Mouse (Mus musculus) skeletal muscle tissue, adult 2 months (tissue): Measurements from ENCODE around the gene Rac1.

ENCODE experiments used
- DNase-seq: peaks from one replicate; pipeline ENCODE4 v3.0.0-alpha.2; 2012; ENCODE audit warnings: low read depth, low spot score

Rac1 gene

DNA sequence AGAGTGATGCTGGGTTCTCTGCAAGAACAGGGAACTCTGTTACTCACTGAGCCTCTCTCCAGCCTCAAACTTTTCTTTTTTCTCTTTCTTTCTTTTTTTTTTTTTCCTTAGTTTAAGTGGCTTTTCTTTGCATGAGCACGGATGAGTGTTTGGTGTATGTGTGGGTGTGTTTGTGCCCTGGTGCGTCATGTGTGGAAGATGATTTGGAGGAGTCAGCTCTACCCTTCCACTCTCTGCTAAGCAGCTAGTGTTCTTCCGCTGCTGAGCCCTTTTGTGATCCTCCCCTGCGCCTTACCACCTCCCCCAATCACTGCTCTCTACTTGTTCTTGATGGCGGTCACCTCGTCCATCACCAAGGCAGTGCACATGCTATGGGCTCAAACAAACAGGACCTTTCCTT lies 32.1 kb downstream of the Rac1 start:
- DNase-seq: no peak

DNA sequence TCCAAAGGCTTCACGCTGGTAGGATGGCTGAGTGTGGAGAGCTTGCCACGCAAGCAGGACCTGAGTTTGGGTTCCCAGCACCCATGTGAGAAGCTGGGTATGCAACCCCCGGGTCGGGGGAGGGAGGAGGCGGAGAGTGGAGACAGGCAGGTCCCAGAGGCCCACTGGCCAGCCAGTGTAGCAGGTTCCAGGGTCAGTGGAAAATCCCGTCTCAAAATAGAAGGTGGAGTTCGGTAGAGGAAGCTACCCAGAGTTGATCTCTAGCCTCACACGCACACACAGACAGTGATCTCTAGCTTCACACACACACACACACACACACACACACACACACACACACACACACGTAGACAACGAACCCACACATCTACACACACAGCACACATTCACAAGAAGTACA lies 34.7 kb downstream of the Rac1 start:
- DNase-seq: no peak

DNA sequence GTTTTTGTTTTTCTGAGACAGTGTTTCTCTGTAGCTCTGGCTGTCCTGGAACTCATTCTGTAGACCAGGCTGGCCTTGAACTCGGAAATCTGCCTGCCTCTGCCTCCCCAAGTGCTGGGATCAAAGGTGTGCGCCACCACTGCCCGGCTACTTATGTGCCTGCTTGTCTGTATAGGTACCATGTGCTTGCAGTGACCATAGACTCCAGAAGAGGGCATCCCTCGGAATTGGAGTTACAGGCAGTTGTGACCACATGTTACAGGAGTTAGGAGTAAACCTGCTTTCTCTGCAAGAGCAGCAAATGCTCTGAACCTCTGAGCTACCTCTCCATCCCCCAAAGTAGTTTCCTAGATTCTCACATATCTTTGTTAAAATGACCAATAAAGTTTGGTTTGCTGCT lies 36.1 kb downstream of the Rac1 start:
- DNase-seq: no peak

- DNase-seq: peak; percentile 30
Measured at GRCm38 (mm10) chr5:143489749-143490342, 38.0 kb downstream of the Rac1 start.

GRCm38 (mm10) chr5:143487998-143488397 lies 39.8 kb downstream of the Rac1 start:
- no peak for DNase-seq

DNA sequence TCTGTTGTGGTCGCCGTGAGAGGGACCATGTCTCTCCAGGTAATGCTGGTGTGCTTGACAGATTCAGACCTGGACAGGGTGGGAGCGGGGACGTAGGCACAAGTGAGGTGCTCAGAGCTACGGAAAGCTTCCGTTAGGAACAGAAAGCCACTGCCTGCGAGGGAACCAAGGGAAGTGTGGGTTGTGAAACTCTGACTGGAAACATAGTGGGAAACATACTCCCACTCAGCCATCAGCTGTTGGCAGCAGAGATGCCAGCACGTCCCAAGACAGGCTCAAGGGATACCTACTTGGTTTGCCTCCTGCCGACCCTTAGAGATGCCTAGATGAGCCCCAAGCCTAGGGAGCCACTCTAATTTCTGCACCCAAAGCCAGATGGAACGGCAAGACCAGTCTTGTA lies 40.6 kb downstream of the Rac1 start:
- DNase-seq: no peak

DNA sequence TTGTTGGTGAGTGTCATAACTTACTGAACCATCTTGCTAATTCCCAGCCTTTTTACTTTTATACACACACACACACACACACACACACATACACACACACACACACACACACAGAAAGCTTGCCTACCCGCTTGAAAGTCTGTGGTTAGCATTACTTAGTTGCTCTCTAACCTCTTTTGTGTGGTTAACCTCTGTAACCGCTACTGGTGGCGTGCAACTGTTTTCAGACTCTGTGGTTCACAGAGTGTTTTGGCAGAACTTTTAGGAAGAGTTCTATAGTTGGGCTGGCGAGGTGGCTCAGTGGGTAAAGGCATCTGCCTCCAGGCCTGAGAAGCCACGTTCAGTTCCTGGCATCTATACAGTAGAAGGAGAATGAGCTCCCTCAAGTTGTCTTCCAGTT lies 42.9 kb downstream of the Rac1 start:
- no peak for DNase-seq

GRCm38 (mm10) chr5:143477901-143478300 lies 49.9 kb downstream of the Rac1 start:
- no peak for DNase-seq

DNA sequence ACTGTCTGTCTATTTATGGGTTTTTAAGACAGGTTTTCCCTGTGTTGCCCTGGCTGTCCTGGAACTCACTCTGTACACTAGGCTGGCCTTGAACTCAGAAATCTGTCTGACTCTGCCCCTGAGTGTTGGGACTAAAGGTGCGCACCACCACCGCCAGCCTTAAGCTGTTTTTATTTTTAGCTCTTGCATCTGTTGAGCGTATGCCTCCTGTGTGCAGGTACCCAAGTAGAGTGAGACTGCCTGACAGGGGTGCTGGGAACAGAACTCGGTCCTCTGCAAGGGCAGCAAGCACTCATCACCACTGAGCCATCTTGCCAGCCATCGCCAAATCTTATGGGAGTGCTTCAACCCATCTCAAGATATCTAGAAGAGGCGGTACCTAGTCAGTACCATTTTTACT lies 51.8 kb downstream of the Rac1 start:
- DNase-seq: no peak

DNA sequence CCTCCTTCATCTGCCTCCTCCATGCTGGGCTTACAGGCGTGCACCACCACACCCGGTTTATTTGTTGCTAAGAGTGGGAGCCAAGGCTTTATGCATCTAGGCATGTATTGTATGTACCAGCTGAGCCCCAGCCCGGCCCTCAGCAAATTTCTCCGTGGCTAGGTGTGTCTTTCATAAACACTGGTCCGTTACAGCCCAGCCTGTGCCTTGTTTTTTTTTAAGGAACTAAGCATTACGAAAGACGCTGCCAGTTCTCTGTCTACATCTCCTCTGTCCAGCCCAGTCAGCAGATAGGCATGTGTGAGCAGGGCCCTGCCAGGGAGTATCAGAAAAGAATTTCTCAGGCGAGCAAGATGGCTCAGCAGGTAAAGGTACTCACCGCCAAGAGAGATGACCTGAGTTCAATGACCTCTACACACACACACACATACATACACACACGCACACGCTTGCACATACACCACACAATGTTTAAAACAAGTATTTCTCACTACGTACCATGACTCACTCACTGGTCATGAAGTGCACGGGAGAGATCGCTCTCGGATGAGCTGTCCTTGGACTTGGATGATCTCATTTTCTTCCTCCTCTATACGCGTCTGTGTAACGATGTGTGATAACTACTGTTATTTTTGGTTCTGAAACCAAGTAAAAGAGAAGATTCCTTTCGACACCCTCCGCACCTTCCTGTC lies 52.5 kb downstream of the Rac1 start:
- DNase-seq: no peak

- no peak for DNase-seq
Measured at GRCm38 (mm10) chr5:143471953-143472618, 55.8 kb downstream of the Rac1 start.

DNA sequence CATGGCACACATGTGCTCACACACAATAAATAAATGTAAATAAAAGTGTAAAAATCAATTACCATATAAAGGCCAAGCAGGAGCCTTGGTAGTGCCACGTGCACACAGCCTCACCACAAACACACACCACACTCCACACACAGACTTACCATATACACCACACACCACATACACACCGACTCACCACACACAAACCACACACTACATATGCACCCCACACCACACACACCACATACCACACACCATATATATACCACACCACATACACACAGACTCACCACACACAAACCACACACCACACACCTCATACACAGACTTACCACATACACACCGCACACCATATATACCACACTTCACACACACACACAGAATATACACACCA lies 56.7 kb downstream of the Rac1 start:
- DNase-seq: no peak

DNA sequence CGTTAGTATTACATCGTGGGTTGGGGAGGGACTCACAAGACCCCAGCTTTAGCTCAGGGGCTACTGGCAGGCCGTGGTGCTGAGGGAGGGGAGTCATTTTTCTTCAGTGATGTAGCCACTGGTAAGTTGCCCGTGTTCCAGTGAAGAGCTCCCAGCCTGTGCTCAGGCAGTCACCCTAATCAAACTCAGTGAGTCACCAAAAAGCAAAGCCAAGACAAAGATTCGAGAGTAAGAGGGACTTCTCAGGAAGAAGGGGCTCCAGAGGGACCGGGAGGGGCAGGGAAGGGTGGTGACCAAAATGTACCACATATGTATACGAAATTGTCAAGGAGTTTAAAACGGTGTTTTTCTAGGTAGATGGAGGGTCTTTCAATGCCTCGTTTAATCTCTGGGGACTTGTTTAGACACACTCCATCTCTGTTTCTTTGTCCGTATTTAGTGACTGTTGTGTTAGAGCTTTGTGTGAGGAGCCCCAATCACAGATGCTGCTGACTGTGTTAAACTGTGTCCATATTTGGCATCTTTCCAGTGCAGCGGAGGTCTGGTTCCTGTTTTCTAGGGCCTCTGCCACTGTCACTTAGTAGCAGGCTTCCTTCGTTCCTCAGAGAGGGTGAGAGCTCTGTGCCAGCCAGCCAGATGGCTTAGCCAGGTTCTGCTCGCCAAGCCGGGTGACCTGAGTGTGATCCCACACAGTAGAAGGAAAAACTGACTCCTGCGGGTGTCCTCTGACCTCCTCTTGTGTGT lies 57.2 kb downstream of the Rac1 start:
- DNase-seq: peak; percentile 77

GRCm38 (mm10) chr5:143469628-143470027 lies 58.2 kb downstream of the Rac1 start:
- no peak for DNase-seq

DNA sequence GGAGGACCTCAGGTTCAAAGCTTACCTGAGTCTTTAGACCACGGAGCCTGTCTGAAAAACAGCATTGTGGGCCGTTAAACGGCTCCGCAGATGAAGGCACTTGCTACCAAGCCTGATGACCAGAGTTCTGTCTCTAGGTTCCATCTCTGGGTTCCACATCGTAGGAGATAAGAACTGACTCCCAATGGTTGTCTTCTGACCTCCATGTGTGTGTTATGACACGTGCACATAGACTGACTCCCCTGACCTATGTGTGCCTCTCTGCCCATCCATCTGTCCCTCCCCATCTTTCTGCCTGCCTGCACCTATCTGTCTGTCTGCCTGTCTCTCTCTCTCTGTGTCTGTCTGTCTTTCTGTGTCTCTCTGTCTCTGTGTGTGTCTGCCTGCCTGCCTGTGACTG lies 59.9 kb downstream of the Rac1 start:
- no peak for DNase-seq

- DNase-seq: no peak
Measured at GRCm38 (mm10) chr5:143466891-143467669, 60.8 kb downstream of the Rac1 start.

DNA sequence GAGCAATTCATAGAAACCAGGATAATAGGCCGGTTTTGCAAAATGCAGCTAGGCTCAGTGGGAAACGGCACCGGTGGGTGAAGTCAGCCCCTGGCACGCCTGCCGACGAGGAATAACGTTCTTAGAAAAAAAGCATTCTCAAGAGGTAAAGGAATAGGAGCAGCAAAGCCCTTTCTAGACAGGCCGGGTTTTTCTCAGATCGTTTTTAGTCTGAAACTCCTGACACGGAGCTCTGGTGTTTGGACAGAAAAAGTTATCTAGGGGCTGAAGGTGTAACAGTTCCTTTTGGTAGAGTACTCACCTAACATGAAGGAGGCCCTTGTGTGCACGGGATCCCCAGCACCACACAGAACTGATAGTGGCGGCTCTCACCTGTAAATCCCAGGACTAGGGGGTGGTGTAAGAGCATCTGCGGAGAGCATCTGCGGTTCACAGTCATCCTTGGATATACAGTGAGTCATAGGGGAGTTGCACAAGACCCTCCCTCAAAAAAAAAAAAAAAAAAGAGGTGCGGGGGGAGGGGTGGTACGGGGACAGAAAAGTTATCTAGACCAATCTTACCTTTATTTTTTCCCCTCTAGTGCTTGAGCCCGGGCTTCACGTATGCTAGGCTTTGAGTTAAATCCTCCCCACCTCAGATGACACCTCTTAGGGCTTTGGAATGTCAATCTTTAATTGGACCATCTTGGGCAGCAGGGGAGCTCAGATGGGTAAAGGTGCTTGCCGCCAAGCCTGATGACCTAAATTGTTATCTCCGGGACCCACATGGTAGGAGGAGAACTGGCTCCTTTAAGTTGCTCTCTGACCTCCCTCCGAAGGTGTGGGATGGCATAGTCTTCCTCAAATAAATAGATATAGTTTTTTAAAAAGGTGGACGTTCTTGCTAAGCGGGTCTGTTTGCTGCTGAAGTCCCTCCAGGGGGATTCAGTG lies 62.4 kb downstream of the Rac1 start:
- no peak for DNase-seq

DNA sequence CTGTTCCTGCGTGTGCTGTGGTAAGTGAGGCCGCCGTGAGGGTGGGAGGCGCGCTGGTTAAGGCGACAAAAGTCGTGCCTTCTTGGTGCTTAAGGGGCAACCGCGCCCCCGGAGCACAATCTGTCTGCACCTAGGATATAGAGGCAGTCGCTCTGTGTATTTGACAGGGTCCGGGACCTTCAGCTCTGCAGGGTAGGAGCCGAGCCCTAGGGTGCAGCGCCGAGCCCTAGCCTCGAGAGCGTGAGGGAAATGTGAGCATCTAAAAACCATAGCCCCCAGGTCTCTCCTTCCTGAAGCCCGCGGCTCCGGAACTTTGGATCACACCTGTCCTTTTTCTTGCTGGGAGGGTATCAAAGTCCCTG lies 63.1 kb downstream of the Rac1 start:
- DNase-seq: no peak

DNA sequence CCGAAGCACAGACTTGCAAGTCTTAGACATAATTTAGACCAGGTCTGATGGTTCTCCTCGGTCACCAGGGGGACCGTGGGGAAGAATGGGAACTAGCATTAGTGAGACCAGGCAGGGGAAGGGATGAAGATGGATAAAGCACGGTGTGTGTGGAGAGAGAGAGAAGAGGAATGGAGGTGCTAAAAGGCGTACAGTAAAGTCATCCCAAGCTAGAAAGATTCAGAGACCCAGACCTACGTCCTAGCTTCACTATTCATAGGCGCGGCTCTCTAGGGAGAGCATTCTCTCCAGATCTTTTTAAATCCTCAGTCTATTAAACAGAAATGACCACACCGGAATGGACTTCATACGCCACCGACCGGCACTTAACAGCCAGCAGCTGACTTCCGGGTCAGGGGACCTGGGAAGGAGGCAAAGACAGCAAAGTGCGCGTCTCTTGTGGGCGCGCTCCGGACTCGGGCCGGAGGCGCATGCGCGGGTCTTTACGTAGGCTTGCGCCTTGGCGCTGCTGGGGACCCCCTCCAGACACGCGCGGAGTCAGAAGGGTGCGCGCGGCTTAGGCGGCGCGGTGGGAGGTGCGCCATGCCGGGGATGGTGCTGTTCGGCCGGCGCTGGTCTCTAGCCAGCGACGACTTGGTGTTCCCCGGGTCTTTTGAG lies 63.6 kb downstream of the Rac1 start, which contains the start of gene Daglb:
TSS of gene Daglb (plus strand) at position 485 of the 657 bp plus-strand sequence.
- peak; percentile 95 for DNase-seq

GRCm38 (mm10) chr5:143463671-143464070 lies 64.2 kb downstream of the Rac1 start:
- DNase-seq: no peak
